Mouse (Mus musculus) left cerebral cortex, postnatal 36 days (tissue): ENCODE data around the gene Zc2hc1b. TPM values are rescaled to one million over a fixed set of nuclear protein-coding genes. Genes with fewer than 3 reads are reported as not detected.
"Not testable (repeated sequence)": the region's sequence is repeated elsewhere in the genome, so short reads cannot be mapped to it uniquely, and the experiment has no call there.

Experiments used
- DNase-seq, 2 experiments: peaks; one replicate each; pipeline ENCODE4 v3.0.0; 2021 to 2022; ENCODE audit warnings: low spot score in 2 of 2, mixed read lengths in 1 of 2
- intact Hi-C: fragments of 180-260 bp; cut with DNase I; formaldehyde crosslinking; loops from one replicate; pipeline ENCODE4 v1.15.1; 2025
- total RNA-seq, 2 experiments: library from RNA; stranded (reverse); gene quantifications; 2 replicates each; pipeline ENCODE4 v1.2.3; 2021

The Zc2hc1b gene
- not detected for total RNA-seq

- intact Hi-C loops, result no loop called here
- DNase-seq, result no peak
Observed at GRCm38 (mm10) chr10:13177973-13178624, at the start of gene Zc2hc1b. TSS of gene Zc2hc1b (minus strand) at chr10:13178023.

GRCm38 (mm10) chr10:13225377-13226063, 47.7 kb upstream of the Zc2hc1b start:
- intact Hi-C loops, result no loop called here
- DNase-seq, result no peak

GRCm38 (mm10) chr10:13222135-13222534, 44.3 kb upstream of the Zc2hc1b start:
- DNase-seq, result no peak
- intact Hi-C loops, result no loop called here

GRCm38 (mm10) chr10:13220061-13220460, 42.2 kb upstream of the Zc2hc1b start:
- no peak for DNase-seq
- intact Hi-C loops, result no loop called here

- intact Hi-C loops, result no loop called here
- DNase-seq, result no peak
Observed at GRCm38 (mm10) chr10:13213956-13214355, 36.1 kb upstream of the Zc2hc1b start.

- intact Hi-C loops, result no loop called here
- no peak for DNase-seq
Observed at GRCm38 (mm10) chr10:13212829-13213228, 35.0 kb upstream of the Zc2hc1b start.

- no peak for DNase-seq
- intact Hi-C loops, result no loop called here
Observed at GRCm38 (mm10) chr10:13212326-13212725, 34.5 kb upstream of the Zc2hc1b start.

- intact Hi-C loops, result no loop called here
- DNase-seq, result no peak
Observed at GRCm38 (mm10) chr10:13209930-13210637, 32.3 kb upstream of the Zc2hc1b start.

GRCm38 (mm10) chr10:13209506-13209905, 31.7 kb upstream of the Zc2hc1b start:
- intact Hi-C loops, result no loop called here
- DNase-seq, result no peak

GRCm38 (mm10) chr10:13209061-13209460, 31.2 kb upstream of the Zc2hc1b start:
- no peak for DNase-seq
- intact Hi-C loops, result no loop called here

GRCm38 (mm10) chr10:13201741-13202293, 24.0 kb upstream of the Zc2hc1b start:
- DNase-seq, result no peak
- intact Hi-C loops, result no loop called here

GRCm38 (mm10) chr10:13200862-13201261, 23.0 kb upstream of the Zc2hc1b start:
- DNase-seq, result no peak

GRCm38 (mm10) chr10:13199234-13199633, 21.4 kb upstream of the Zc2hc1b start:
- DNase-seq, result no peak
- intact Hi-C loops, result loop anchor here (10.0 kb wide), 1 partner anchor 184 kb away; no protein-coding TSS in a partner anchor

More at GRCm38 (mm10) chr10:13200862-13201261, 23.0 kb upstream of the Zc2hc1b start:
- intact Hi-C loops, result no loop called here

GRCm38 (mm10) chr10:13196872-13197507, 19.2 kb upstream of the Zc2hc1b start:
- no peak for DNase-seq
- intact Hi-C loops, result loop anchor here (10.0 kb wide), 1 partner anchor 182 kb away; no protein-coding TSS in a partner anchor

- intact Hi-C loops, result loop anchor here (10.0 kb wide), 1 partner anchor 179 kb away; no protein-coding TSS in a partner anchor
Observed at GRCm38 (mm10) chr10:13193496-13193895, 15.7 kb upstream of the Zc2hc1b start.

GRCm38 (mm10) chr10:13192731-13193351, 15.0 kb upstream of the Zc2hc1b start, which contains the start of gene Ltv1:
TSS of gene Ltv1 (minus strand) at chr10:13193168.
- intact Hi-C loops, result loop anchor here (10.0 kb wide), 1 partner anchor 178 kb away; no protein-coding TSS in a partner anchor
- peak; percentile 94 to 95 for DNase-seq

More at GRCm38 (mm10) chr10:13193496-13193895, 15.7 kb upstream of the Zc2hc1b start:
- DNase-seq, result not testable (repeated sequence)

GRCm38 (mm10) chr10:13189881-13190280, 12.1 kb upstream of the Zc2hc1b start:
- intact Hi-C loops, result loop anchor here (10.0 kb wide), 1 partner anchor 175 kb away; no protein-coding TSS in a partner anchor
- DNase-seq, result no peak

- no peak for DNase-seq
- intact Hi-C loops, result no loop called here
Observed at GRCm38 (mm10) chr10:13186754-13187153, 8.9 kb upstream of the Zc2hc1b start.
